Mouse (Mus musculus): Measurements from ENCODE around the gene 3110082I17Rik. TPM values are rescaled to one million over a fixed set of nuclear protein-coding genes. Genes with fewer than 3 reads are reported as not detected.

The 3110082I17Rik gene
- polyA plus RNA-seq, 1 experiment: 0.97 TPM

- no peaks in the 10 kb centered on the region for H3K9me3 ChIP-seq (ENCODE audit: control insufficient read depth, low read length)
- TF ChIP-seq TAL1 (IDR thresholded peaks at IDR 0.05; ENCODE audit: low read length) (peak; percentile 87), GATA1 (IDR thresholded peaks at IDR 0.05; ENCODE audit: low read length) (peak; percentile 50; the same call in 1 of the 2 replicates)
- peaks cover 96% of the 10 kb centered on the region for H3K4me1 ChIP-seq (ENCODE audit: control insufficient read depth)
- H3K27me3 ChIP-seq (ENCODE audit: control insufficient read depth): no peaks in the 10 kb centered on the region; the same call in 1 of the 2 replicates
- peak overlapping the region; percentile 78 for H3K4me3 ChIP-seq (replicated peaks)
- peaks cover 96% of the 10 kb centered on the region for H3K36me3 ChIP-seq (ENCODE audit: control insufficient read depth)
Observed at GRCm38 (mm10) chr5:139389676-139390061, 70.7 kb downstream of the 3110082I17Rik start.

GRCm38 (mm10) chr5:139388694-139389675, 71.3 kb downstream of the 3110082I17Rik start:
- H3K36me3 ChIP-seq (ENCODE audit: control insufficient read depth): peaks cover 96% of the 10 kb centered on the region

GRCm38 (mm10) chr5:139388195-139388570, 72.1 kb downstream of the 3110082I17Rik start:
- Histone ChIP-seq H3K4me3 (replicated peaks) (peak overlapping the region; percentile 78), H3K4me1 (ENCODE audit: control insufficient read depth) (peaks cover 96% of the 10 kb centered on the region), H3K27me3 (ENCODE audit: control insufficient read depth) (no peaks in the 10 kb centered on the region; the same call in 1 of the 2 replicates), H3K9me3 (ENCODE audit: control insufficient read depth, low read length) (no peaks in the 10 kb centered on the region), H3K36me3 (ENCODE audit: control insufficient read depth) (peaks cover 96% of the 10 kb centered on the region)
- TF ChIP-seq TAL1 (IDR thresholded peaks at IDR 0.05; ENCODE audit: low read length): no peak
- no peak for TF ChIP-seq GATA1 (IDR thresholded peaks at IDR 0.05; ENCODE audit: low read length)

More at GRCm38 (mm10) chr5:139388694-139389675, 71.3 kb downstream of the 3110082I17Rik start:
- H3K4me1 ChIP-seq (ENCODE audit: control insufficient read depth): peaks cover 96% of the 10 kb centered on the region
- H3K9me3 ChIP-seq (ENCODE audit: control insufficient read depth, low read length): no peaks in the 10 kb centered on the region
- TF ChIP-seq GATA1 (IDR thresholded peaks at IDR 0.05; ENCODE audit: low read length): peak; percentile 60
- peak; percentile 70 for TF ChIP-seq TAL1 (IDR thresholded peaks at IDR 0.05; ENCODE audit: low read length)
- peak overlapping the region; percentile 78 for H3K4me3 ChIP-seq (replicated peaks)
- H3K27me3 ChIP-seq (ENCODE audit: control insufficient read depth): no peaks in the 10 kb centered on the region; the same call in 1 of the 2 replicates

- H3K27me3 ChIP-seq (ENCODE audit: control insufficient read depth): no peaks in the 10 kb centered on the region; the same call in 1 of the 2 replicates
- H3K4me1 ChIP-seq (ENCODE audit: control insufficient read depth): peaks cover 96% of the 10 kb centered on the region
- no peak for TF ChIP-seq GATA1 (IDR thresholded peaks at IDR 0.05; ENCODE audit: low read length)
- TF ChIP-seq TAL1 (IDR thresholded peaks at IDR 0.05; ENCODE audit: low read length): no peak
- no peaks in the 10 kb centered on the region for H3K9me3 ChIP-seq (ENCODE audit: control insufficient read depth, low read length)
- peaks cover 96% of the 10 kb centered on the region for H3K36me3 ChIP-seq (ENCODE audit: control insufficient read depth)
- H3K4me3 ChIP-seq (replicated peaks): peak overlapping the region; percentile 78
Observed at GRCm38 (mm10) chr5:139387329-139388194, 72.8 kb downstream of the 3110082I17Rik start.

- H3K4me1 ChIP-seq (ENCODE audit: control insufficient read depth): peaks cover 95% of the 10 kb centered on the region
- no peaks in the 10 kb centered on the region for H3K27me3 ChIP-seq (ENCODE audit: control insufficient read depth)
- H3K36me3 ChIP-seq (ENCODE audit: control insufficient read depth): peaks cover 88% of the 10 kb centered on the region
- TF ChIP-seq TAL1 (IDR thresholded peaks at IDR 0.05; ENCODE audit: low read length): no peak
- TF ChIP-seq GATA1 (IDR thresholded peaks at IDR 0.05; ENCODE audit: low read length): no peak
- H3K4me3 ChIP-seq (replicated peaks): peak overlapping the region; percentile 17
- no peaks in the 10 kb centered on the region for H3K9me3 ChIP-seq (ENCODE audit: control insufficient read depth, low read length)
Observed at GRCm38 (mm10) chr5:139386047-139386446, 74.3 kb downstream of the 3110082I17Rik start.

GRCm38 (mm10) chr5:139384531-139384930, 75.8 kb downstream of the 3110082I17Rik start:
- peak overlapping the region; percentile 64 for H3K4me3 ChIP-seq (replicated peaks)
- no peaks in the 10 kb centered on the region for H3K9me3 ChIP-seq (ENCODE audit: control insufficient read depth, low read length)
- peaks cover 75% of the 10 kb centered on the region for H3K36me3 ChIP-seq (ENCODE audit: control insufficient read depth)
- no peaks in the 10 kb centered on the region for H3K27me3 ChIP-seq (ENCODE audit: control insufficient read depth)
- no peak for TF ChIP-seq TAL1 (IDR thresholded peaks at IDR 0.05; ENCODE audit: low read length)
- no peak for TF ChIP-seq GATA1 (IDR thresholded peaks at IDR 0.05; ENCODE audit: low read length)
- H3K4me1 ChIP-seq (ENCODE audit: control insufficient read depth): peaks cover 94% of the 10 kb centered on the region

GRCm38 (mm10) chr5:139383234-139383633, 77.1 kb downstream of the 3110082I17Rik start:
- Histone ChIP-seq H3K4me1 (ENCODE audit: control insufficient read depth) (peaks cover 94% of the 10 kb centered on the region), H3K27me3 (ENCODE audit: control insufficient read depth) (no peaks in the 10 kb centered on the region), H3K4me3 (replicated peaks) (peak overlapping the region; percentile 64), H3K36me3 (ENCODE audit: control insufficient read depth) (peaks cover 63% of the 10 kb centered on the region), H3K9me3 (ENCODE audit: control insufficient read depth, low read length) (no peaks in the 10 kb centered on the region)
- TF ChIP-seq GATA1 (IDR thresholded peaks at IDR 0.05; ENCODE audit: low read length) (no peak), TAL1 (IDR thresholded peaks at IDR 0.05; ENCODE audit: low read length) (no peak)

- peaks cover 94% of the 10 kb centered on the region for H3K4me1 ChIP-seq (ENCODE audit: control insufficient read depth)
Observed at GRCm38 (mm10) chr5:139382760-139383159, 77.6 kb downstream of the 3110082I17Rik start.

More at GRCm38 (mm10) chr5:139382760-139383159, 77.6 kb downstream of the 3110082I17Rik start:
- peak overlapping the region; percentile 64 for H3K4me3 ChIP-seq (replicated peaks)
- H3K9me3 ChIP-seq (ENCODE audit: control insufficient read depth, low read length): no peaks in the 10 kb centered on the region
- peaks cover 61% of the 10 kb centered on the region for H3K36me3 ChIP-seq (ENCODE audit: control insufficient read depth)
- TF ChIP-seq TAL1 (IDR thresholded peaks at IDR 0.05; ENCODE audit: low read length) (peak; percentile 53), GATA1 (IDR thresholded peaks at IDR 0.05; ENCODE audit: low read length) (peak; percentile 90)
- H3K27me3 ChIP-seq (ENCODE audit: control insufficient read depth): no peaks in the 10 kb centered on the region

All from erythroblast, embryonic 14.5 days (primary cell).